Mouse (Mus musculus): ENCODE results near the gene March9. TPM values are rescaled to one million over a fixed set of nuclear protein-coding genes. Genes with fewer than 3 reads are reported as not detected.

The March9 gene
- total RNA-seq, 2 experiments from 2014 or later = 19.8 TPM

DNA sequence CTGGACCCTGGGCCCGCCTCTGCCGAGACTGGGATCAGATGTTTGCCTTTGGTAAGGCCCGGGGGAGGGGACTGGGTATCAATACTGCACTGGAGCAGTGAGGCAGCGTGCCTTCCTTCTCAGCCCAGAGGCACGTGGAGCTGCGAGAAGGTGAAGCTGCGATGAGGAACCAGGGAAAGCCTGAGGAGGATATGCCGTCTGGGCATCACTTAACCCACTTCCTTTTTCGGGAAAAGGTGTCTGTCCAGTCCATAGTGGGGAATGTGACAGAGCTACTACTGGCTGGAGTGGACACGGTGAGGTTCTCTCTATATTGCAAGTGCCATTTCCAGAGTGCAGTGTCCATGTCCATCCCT is 9.9 kb downstream of the March9 start:
- no peak for TF ChIP-seq CTCF (conservative IDR thresholded peaks at IDR 0.05)
- DNase-seq (ENCODE audit: low spot score in 2 of 2) = no peak
- Histone ChIP-seq H3K27ac (no peak overlapping the region), H3K4me3 (no peak overlapping the region)

DNA sequence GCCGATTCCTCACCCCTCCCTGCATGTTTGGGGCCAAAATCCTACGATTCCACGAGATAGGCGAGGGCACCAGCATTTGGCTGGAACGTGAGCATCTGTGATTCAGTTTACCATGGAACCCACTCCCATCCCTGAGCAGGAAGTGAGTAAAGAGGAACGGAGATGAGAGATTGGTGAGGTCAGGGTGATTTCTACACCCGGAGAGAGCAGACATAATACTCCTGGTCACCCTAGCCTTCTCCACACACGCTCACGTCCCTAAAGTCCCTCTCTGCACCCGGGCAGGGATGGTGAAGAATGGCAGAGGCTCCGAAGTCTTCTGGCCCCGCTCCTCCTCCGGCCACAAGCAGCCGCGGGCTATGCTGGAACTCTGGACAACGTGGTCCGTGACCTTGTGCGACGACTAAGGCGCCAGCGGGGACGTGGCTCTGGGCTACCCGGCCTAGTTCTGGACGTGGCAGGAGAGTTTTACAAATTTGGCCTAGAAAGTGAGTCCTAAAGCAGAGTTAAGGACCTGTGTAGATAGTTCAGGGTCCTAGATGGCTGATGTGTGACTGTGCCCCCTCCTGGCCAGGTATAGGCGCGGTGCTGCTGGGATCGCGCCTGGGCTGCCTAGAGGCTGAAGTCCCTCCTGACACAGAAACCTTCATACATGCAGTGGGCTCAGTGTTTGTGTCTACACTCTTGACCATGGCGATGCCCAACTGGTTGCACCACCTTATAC is 10.4 kb downstream of the March9 start:
- peak; percentile 35 for TF ChIP-seq CTCF (conservative IDR thresholded peaks at IDR 0.05)
- no peak overlapping the region for H3K4me3 ChIP-seq
- no peak overlapping the region for H3K27ac ChIP-seq
- DNase-seq (ENCODE audit: low spot score in 2 of 2) = no peak

DNA sequence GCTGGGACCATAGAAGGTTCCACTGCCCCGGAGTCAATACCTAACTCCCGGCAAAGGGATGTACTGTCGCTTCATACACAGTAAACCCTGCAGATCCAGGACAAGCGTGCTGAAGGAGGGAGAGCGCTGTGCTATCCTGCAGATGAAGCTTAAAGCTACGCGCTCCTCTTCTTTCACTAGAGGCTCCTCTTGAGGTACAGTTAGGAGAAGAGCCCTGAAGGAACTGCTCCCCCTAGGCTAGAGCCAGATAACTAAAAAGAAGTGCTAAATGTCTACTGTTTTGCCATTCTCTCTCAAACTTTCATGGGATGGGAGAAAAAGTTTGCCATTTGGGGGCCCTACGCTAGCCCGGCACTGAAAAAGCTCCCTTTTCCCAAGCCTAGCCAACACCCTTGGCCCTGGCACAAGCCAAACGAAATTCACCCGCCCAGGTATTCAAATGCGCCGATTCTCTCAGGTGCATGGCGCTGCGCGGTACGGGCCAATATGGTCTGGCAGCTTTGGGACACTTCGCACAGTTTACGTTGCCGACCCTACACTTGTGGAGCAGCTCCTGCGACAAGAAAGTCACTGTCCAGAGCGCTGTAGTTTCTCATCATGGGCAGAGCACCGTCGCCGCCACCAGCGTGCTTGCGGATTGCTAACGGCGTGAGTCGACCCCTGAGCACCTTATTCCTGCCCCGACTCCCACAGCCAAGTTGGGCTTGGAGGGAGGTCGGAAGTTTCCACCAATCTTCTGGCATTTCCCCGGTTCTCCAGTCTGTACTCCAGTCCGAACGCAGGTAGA is 11.2 kb downstream of the March9 start:
- TF ChIP-seq CTCF (conservative IDR thresholded peaks at IDR 0.05) = peak; percentile 52
- no peak for DNase-seq (ENCODE audit: low spot score in 2 of 2)
- Histone ChIP-seq H3K27ac (no peak overlapping the region), H3K4me3 (no peak overlapping the region)

DNA sequence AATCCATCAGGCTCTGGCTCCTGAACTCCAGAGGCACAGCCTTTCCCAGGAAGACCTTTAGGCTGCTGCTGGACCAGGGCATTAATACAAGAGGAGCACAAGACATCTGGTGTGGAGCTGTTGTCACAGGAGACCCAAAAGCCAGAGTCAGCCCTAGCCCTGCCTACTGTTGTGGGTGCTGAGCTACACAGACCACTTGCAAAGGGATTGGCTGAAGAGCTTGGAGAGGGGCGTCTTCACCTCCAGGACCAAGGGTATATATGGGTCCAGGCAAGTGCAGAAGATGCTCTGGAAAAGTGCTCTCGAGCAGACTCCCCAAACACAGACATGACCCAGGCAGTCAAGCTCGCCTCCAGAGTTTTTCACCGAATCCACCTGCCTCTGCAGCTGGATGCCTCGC is 12.0 kb downstream of the March9 start, which contains the start of gene Cyp27b1:
Cyp27b1 (plus strand) TSS at position 297 of the 400 bp plus-strand sequence.
- TF ChIP-seq CTCF (conservative IDR thresholded peaks at IDR 0.05) = no peak
- Histone ChIP-seq H3K4me3 (no peak within 1 kb of the TSS), H3K27ac (no peak within 1 kb of the TSS)
- DNase-seq (ENCODE audit: low spot score in 2 of 2) = no peak

GRCm38 (mm10) chr10:127043187-127043586 is 16.8 kb downstream of the March9 start:
- TF ChIP-seq CTCF (conservative IDR thresholded peaks at IDR 0.05) = no peak
- Histone ChIP-seq H3K4me3 (no peak overlapping the region), H3K27ac (no peak overlapping the region)
- DNase-seq (ENCODE audit: low spot score in 2 of 2) = no peak

GRCm38 (mm10) chr10:127042468-127043115 is 17.4 kb downstream of the March9 start:
- Histone ChIP-seq H3K27ac (peak overlapping the region; percentile 77), H3K4me3 (peak overlapping the region; percentile 99)
- no peak for DNase-seq (ENCODE audit: low spot score in 2 of 2)
- no peak for TF ChIP-seq CTCF (conservative IDR thresholded peaks at IDR 0.05)

- Histone ChIP-seq H3K27ac (peak overlapping the region; percentile 77), H3K4me3 (peak overlapping the region; percentile 99)
- peak; percentile 88 to 91 for DNase-seq (ENCODE audit: low spot score in 2 of 2)
- peak; percentile 19; the same call in 1 of the 2 replicates for TF ChIP-seq CTCF (conservative IDR thresholded peaks at IDR 0.05)
Observed at GRCm38 (mm10) chr10:127041774-127042338, 18.1 kb downstream of the March9 start.

GRCm38 (mm10) chr10:127041274-127041766 is 18.7 kb downstream of the March9 start, which contains the start of the genes Mettl1 and Eef1akmt3:
Mettl1 (plus strand) TSS chr10:127041414.
Eef1akmt3 (minus strand) TSS chr10:127041513.
- no peak for TF ChIP-seq CTCF (conservative IDR thresholded peaks at IDR 0.05)
- Histone ChIP-seq H3K27ac (peak within 1 kb of the TSS; percentile 77), H3K4me3 (peak within 1 kb of the TSS; percentile 99)
- DNase-seq (ENCODE audit: low spot score in 2 of 2) = peak in 1 of 2 experiments; percentile 28

GRCm38 (mm10) chr10:127040569-127041214 is 19.3 kb downstream of the March9 start:
- no peak for TF ChIP-seq CTCF (conservative IDR thresholded peaks at IDR 0.05)
- Histone ChIP-seq H3K4me3 (peak overlapping the region; percentile 99), H3K27ac (peak overlapping the region; percentile 77)
- no peak for DNase-seq (ENCODE audit: low spot score in 2 of 2)

- Histone ChIP-seq H3K27ac (no peak overlapping the region), H3K4me3 (no peak overlapping the region)
- no peak for TF ChIP-seq CTCF (conservative IDR thresholded peaks at IDR 0.05)
- no peak for DNase-seq (ENCODE audit: low spot score in 2 of 2)
Observed at GRCm38 (mm10) chr10:127037641-127038040, 22.3 kb downstream of the March9 start.

GRCm38 (mm10) chr10:127036273-127036672 is 23.7 kb downstream of the March9 start:
- H3K4me3 ChIP-seq = no peak overlapping the region
- no peak for TF ChIP-seq CTCF (conservative IDR thresholded peaks at IDR 0.05)
- no peak for DNase-seq (ENCODE audit: low spot score in 2 of 2)

DNA sequence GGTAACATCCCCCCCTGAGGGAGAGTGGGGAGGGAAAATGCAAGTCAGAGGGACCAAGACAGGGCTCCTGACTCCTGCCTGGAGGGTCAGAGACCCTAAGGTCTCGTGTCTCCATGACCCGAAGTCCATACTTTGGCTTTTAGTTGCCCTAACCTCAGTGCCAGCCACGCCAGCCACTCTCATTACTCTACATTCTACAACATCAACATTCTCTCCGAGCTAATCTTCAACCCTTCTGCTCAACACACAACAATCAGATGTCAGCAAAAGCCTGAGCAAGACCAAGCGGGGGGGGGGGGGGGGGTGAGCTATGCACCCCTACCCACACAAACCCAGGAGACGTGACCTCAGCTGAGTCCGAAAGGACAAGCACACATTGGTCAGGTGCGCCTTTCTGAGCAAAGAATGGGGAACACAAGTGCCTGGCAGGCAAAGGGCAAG is 26.7 kb downstream of the March9 start:
- H3K27ac ChIP-seq = no peak overlapping the region
- no peak overlapping the region for H3K4me3 ChIP-seq
- DNase-seq (ENCODE audit: low spot score in 2 of 2) = no peak
- no peak for TF ChIP-seq CTCF (conservative IDR thresholded peaks at IDR 0.05)

More at GRCm38 (mm10) chr10:127036273-127036672, 23.7 kb downstream of the March9 start:
- H3K27ac ChIP-seq = no peak overlapping the region

All from layer of hippocampus, adult 2 months (tissue).